Mouse (Mus musculus) CH12.LX (cell line): ENCODE data around the gene Eef1akmt1. TPM values are rescaled to one million over a fixed set of nuclear protein-coding genes. Genes with fewer than 3 reads are reported as not detected.

Experiments
- DNase-seq: peaks from one replicate; pipeline ENCODE4 v3.0.0-alpha.2; 2013; ENCODE audit errors: extremely low read depth
- H3K27ac ChIP-seq: 2 replicates; pipeline ENCODE4 v1.5.1; 2012; ENCODE audit warnings: low read depth, mild to moderate bottlenecking, control low read depth, moderate library complexity; ENCODE audit not compliant: insufficient read depth
- H3K27me3 ChIP-seq: replicated peaks from 2 replicates; pipeline ENCODE3; 2012; ENCODE audit warnings: inconsistent platforms
- H3K36me3 ChIP-seq, 2 experiments: replicated peaks in 1 of 2; 2 replicates each; pipeline versions ENCODE3 to v1.6.1; 2012; ENCODE audit warnings: inconsistent platforms in 1 of 2, low read length in 1 of 2, mild to moderate bottlenecking in 1 of 2, mixed read lengths in 1 of 2, moderate library complexity in 1 of 2; ENCODE audit not compliant: control insufficient read depth in 1 of 2, insufficient read depth in 1 of 2
- H3K4me1 ChIP-seq, 2 experiments: 2 replicates each; pipeline ENCODE4 v1.6.1; 2012; ENCODE audit warnings: inconsistent platforms in 1 of 2, moderate library complexity in 1 of 2; ENCODE audit not compliant: insufficient read depth in 2 of 2, control insufficient read depth in 1 of 2
- H3K4me2 ChIP-seq: 2 replicates; pipeline ENCODE4 v1.6.1; 2012; ENCODE audit warnings: low read depth, mild to moderate bottlenecking, control low read depth; ENCODE audit not compliant: poor library complexity, insufficient read depth, severe bottlenecking
- H3K4me3 ChIP-seq, 3 experiments: fragments of 150-350 bp in 1 of 3; sonication (generic) in 1 of 3; replicated peaks in 1 of 3; 2 replicates each; pipeline versions ENCODE3 to v1.5.1; 2011 to 2012; ENCODE audit warnings: low read depth in 2 of 3, low read length in 2 of 3, mild to moderate bottlenecking in 2 of 3, moderate library complexity in 2 of 3, control low read depth in 1 of 3, improper control_type of control experiment in 1 of 3, inconsistent platforms in 1 of 3, mixed read lengths in 1 of 3; ENCODE audit not compliant: poor library complexity in 1 of 3
- H3K79me2 ChIP-seq: replicated peaks from 2 replicates; pipeline ENCODE4 v1.6.1; 2012; ENCODE audit warnings: mild to moderate bottlenecking, moderate library complexity; ENCODE audit not compliant: control insufficient read depth, poor library complexity, insufficient read depth, severe bottlenecking; ENCODE audit errors: extremely low read depth
- H3K9ac ChIP-seq: 2 replicates; pipeline ENCODE4 v1.6.1; 2012; ENCODE audit warnings: low read depth, mild to moderate bottlenecking, control low read depth, moderate library complexity; ENCODE audit not compliant: insufficient read depth
- H3K9me3 ChIP-seq: replicated peaks from 2 replicates; pipeline ENCODE3; 2012; ENCODE audit warnings: low read length, inconsistent platforms, mixed read lengths
- CHD1 ChIP-seq: IDR thresholded peaks from 2 replicates; pipeline ENCODE4 v1.6.1; 2012; ENCODE audit warnings: low read depth, low read length, improper control_type of control experiment, inconsistent platforms
- JUND ChIP-seq: conservative IDR thresholded peaks from 2 replicates; pipeline ENCODE4 v1.6.1; 2011; ENCODE audit warnings: low read depth, low read length, improper control_type of control experiment
- MAX ChIP-seq: IDR thresholded peaks from 2 replicates; pipeline ENCODE4 v1.6.1; 2011; ENCODE audit warnings: low read length, improper control_type of control experiment
- MAZ ChIP-seq: IDR thresholded peaks from 2 replicates; pipeline ENCODE4 v1.6.1; 2012; ENCODE audit warnings: low read depth, mild to moderate bottlenecking, inconsistent platforms, low read length, improper control_type of control experiment, moderate library complexity
- MYC ChIP-seq: IDR thresholded peaks from 2 replicates; pipeline ENCODE4 v1.6.1; 2011; ENCODE audit warnings: low read depth, mild to moderate bottlenecking, improper control_type of control experiment, low read length
- NELFE ChIP-seq: IDR thresholded peaks from 2 replicates; pipeline ENCODE4 v1.6.1; 2011; ENCODE audit warnings: low read depth, low read length, improper control_type of control experiment
- POLR2A ChIP-seq: IDR thresholded peaks from 2 replicates; pipeline ENCODE4 v1.6.1; 2011; ENCODE audit warnings: low read depth, mild to moderate bottlenecking, improper control_type of control experiment, low read length
- POLR2AphosphoS2 ChIP-seq: IDR thresholded peaks from 2 replicates; pipeline ENCODE4 v1.6.1; 2011; ENCODE audit warnings: low read depth, low read length, improper control_type of control experiment
- RAD21 ChIP-seq: IDR thresholded peaks from 2 replicates; pipeline ENCODE4 v1.6.1; 2011; ENCODE audit warnings: low read depth, mild to moderate bottlenecking, low read length, improper control_type of control experiment, moderate library complexity
- RCOR1 ChIP-seq: conservative IDR thresholded peaks from 2 replicates; pipeline ENCODE4 v1.6.1; 2012; ENCODE audit warnings: low read depth, mild to moderate bottlenecking, inconsistent platforms, low read length, improper control_type of control experiment
- SIN3A ChIP-seq: IDR thresholded peaks from 2 replicates; pipeline ENCODE4 v1.6.1; 2012; ENCODE audit warnings: low read length, improper control_type of control experiment, inconsistent platforms
- SMC3 ChIP-seq: IDR thresholded peaks from 2 replicates; pipeline ENCODE4 v1.6.1; 2011; ENCODE audit warnings: low read depth, low read length, improper control_type of control experiment
- TBP ChIP-seq: conservative IDR thresholded peaks from 2 replicates; pipeline ENCODE4 v1.6.1; 2011; ENCODE audit warnings: low read depth, low read length, improper control_type of control experiment
- UBTF ChIP-seq: IDR thresholded peaks from 2 replicates; pipeline ENCODE4 v1.6.1; 2012; ENCODE audit warnings: low read depth, mild to moderate bottlenecking, inconsistent platforms, low read length, improper control_type of control experiment, moderate library complexity
- USF1 ChIP-seq: IDR thresholded peaks from 2 replicates; pipeline ENCODE4 v1.6.1; 2014; ENCODE audit warnings: low read depth, mild to moderate bottlenecking, inconsistent platforms, low read length, improper control_type of control experiment
- ZC3H11A ChIP-seq: IDR thresholded peaks from 2 replicates; pipeline ENCODE4 v1.6.1; 2012; ENCODE audit warnings: low read depth, mild to moderate bottlenecking, inconsistent platforms, low read length, improper control_type of control experiment
- ZKSCAN1 ChIP-seq: IDR thresholded peaks from 2 replicates; pipeline ENCODE4 v1.6.1; 2012; ENCODE audit warnings: low read depth, inconsistent platforms, low read length, improper control_type of control experiment, borderline replicate concordance
- ZMIZ1 ChIP-seq: IDR thresholded peaks from 2 replicates; pipeline ENCODE4 v1.6.1; 2012; ENCODE audit warnings: low read depth, mild to moderate bottlenecking, inconsistent platforms, low read length, improper control_type of control experiment
- ZNF384 ChIP-seq: IDR thresholded peaks from 2 replicates; pipeline ENCODE4 v1.6.1; 2012; ENCODE audit warnings: low read depth, low read length, improper control_type of control experiment, inconsistent platforms
- dilution Hi-C: fragments of 300-500 bp; cut with MboI; formaldehyde crosslinking; loops from 2 replicates; pipeline ENCODE4 v1.14.3; 2020; ENCODE audit warnings: low sequenced_read_pairs; ENCODE audit not compliant: extremely low pct_unique_long_range_greater_than_20kb, extremely low pct_ligation_motif_present
- in situ Hi-C: fragments of 300-500 bp; cut with MboI; formaldehyde crosslinking; loops from 3 replicates; pipeline ENCODE4 v1.14.3; 2019; ENCODE audit warnings: low sequenced_read_pairs, low pct_ligation_motif_present, low pct_unique_long_range_greater_than_20kb, mixed read lengths
- polyA plus RNA-seq: library from polyadenylated mRNA; unstranded; fragments of >175 nt; gene quantifications from 2 replicates; pipeline ENCODE4 v1.2.1, GENCODE M21; 2012; ENCODE audit warnings: low read depth; ENCODE audit not compliant: insufficient read length
- total RNA-seq, 2 experiments: library from RNA; depleted of rRNA; stranded (reverse); fragments of 300-350 nt in 1 of 2; fragments of >200 nt in 1 of 2; gene quantifications; 2 replicates each; pipeline ENCODE4 v1.2.3; 2012 to 2014

Gene Eef1akmt1
- total and polyA plus RNA-seq, 3 experiments, result 52.2 to 105 (median 74.5) TPM

- H3K4me2 ChIP-seq, result no peak overlapping the region
- peaks cover 3% of the 10 kb centered on the region for H3K27me3 ChIP-seq
- H3K79me2 ChIP-seq, result no peaks in the 10 kb centered on the region
Observed at GRCm38 (mm10) chr14:57534961-57535360, 36.5 kb downstream of the Eef1akmt1 start.

GRCm38 (mm10) chr14:57534346-57534745 lies 37.1 kb downstream of the Eef1akmt1 start:
- Histone ChIP-seq H3K4me1 (peaks cover 0 to 9% of the 10 kb centered on the region in 2 experiments; a peak in 2 of 4 replicates), H3K27me3 (peaks cover 3% of the 10 kb centered on the region), H3K79me2 (no peaks in the 10 kb centered on the region), H3K36me3 (no peaks in the 10 kb centered on the region), H3K9ac (no peak overlapping the region), H3K4me2 (no peak overlapping the region), H3K9me3 (no peaks in the 10 kb centered on the region), H3K4me3 (no peak overlapping the region), H3K27ac (no peak overlapping the region)
- DNase-seq, result no peak
- dilution Hi-C loops, result no loop called here
- in situ Hi-C loops, result no loop called here
- no peak for TF ChIP-seq ZMIZ1
- TF ChIP-seq RAD21, result no peak
- no peak for TF ChIP-seq NELFE
- TF ChIP-seq POLR2AphosphoS2, result no peak

More at GRCm38 (mm10) chr14:57534961-57535360, 36.5 kb downstream of the Eef1akmt1 start:
- Histone ChIP-seq H3K9ac (no peak overlapping the region), H3K4me3 (no peak overlapping the region), H3K27ac (no peak overlapping the region), H3K4me1 (peaks cover 0 to 9% of the 10 kb centered on the region in 2 experiments; a peak in 2 of 4 replicates), H3K36me3 (no peaks in the 10 kb centered on the region), H3K9me3 (no peaks in the 10 kb centered on the region)
- dilution Hi-C loops, result no loop called here
- TF ChIP-seq ZC3H11A, result no peak
- TF ChIP-seq TBP, result no peak
- no peak for TF ChIP-seq MAZ
- TF ChIP-seq ZNF384, result no peak
- TF ChIP-seq UBTF, result no peak
- TF ChIP-seq SIN3A, result no peak
- TF ChIP-seq SMC3, result no peak
- TF ChIP-seq MYC, result no peak
- no peak for TF ChIP-seq ZKSCAN1
- no peak for TF ChIP-seq CHD1
- TF ChIP-seq MAX, result no peak
- TF ChIP-seq JUND, result no peak
- TF ChIP-seq RCOR1, result no peak
- no peak for TF ChIP-seq POLR2A
- no peak for TF ChIP-seq USF1
- in situ Hi-C loops, result no loop called here
- DNase-seq, result no peak
